Mouse (Mus musculus): ENCODE measurements around the gene Prrc2c. TPM values are rescaled to one million over a fixed set of nuclear protein-coding genes. Genes with fewer than 3 reads are reported as not detected.
"Not testable (repeated sequence)": the region's sequence is repeated elsewhere in the genome, so short reads cannot be mapped to it uniquely, and the experiment has no call there.

Prrc2c gene
- total RNA-seq, 2 experiments from 2014 or later: 113 to 126 TPM

DNA sequence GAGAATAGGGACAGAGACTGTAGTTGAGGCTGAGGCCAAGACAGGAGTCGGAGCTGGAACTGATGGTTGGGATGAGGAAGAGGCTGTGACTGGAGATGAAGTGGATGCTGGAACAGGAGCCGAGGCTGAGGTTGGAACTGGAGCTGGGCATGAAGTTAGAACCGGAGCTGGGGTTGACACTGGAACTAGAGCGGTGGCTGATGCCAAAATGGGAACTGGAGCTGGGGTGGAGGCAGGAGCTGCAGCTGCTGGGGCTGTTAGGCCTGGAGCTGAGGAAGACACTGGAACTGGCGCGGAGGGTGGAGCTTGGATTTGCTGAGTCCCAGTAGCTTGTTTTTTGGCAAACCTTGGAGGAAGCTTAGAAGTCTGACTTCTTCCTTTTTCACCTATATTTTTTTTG, 42.5 kb downstream of the Prrc2c start:
- no peak for DNase-seq
- intact Hi-C loops (cut with DNase I): no loop called here

DNA sequence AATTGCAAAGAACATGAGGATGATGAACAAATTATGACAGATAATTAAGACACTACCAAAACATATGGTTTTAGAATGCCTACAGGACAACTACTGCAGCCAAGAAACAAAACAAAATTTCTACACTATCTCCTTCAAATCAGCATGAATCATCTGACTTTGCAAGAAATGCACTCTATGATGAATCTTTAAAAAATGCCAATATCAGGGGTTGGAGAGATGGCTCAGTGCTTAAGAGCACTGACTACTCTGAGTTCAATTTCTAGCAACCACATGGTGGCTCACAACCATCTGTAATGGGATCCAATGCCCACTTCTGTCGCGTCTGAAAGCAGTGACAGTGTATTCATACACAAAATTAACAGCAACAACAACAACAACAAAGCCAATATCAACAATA, 46.6 kb downstream of the Prrc2c start:
- no peak for DNase-seq
- intact Hi-C loops (cut with DNase I): no loop called here

DNA sequence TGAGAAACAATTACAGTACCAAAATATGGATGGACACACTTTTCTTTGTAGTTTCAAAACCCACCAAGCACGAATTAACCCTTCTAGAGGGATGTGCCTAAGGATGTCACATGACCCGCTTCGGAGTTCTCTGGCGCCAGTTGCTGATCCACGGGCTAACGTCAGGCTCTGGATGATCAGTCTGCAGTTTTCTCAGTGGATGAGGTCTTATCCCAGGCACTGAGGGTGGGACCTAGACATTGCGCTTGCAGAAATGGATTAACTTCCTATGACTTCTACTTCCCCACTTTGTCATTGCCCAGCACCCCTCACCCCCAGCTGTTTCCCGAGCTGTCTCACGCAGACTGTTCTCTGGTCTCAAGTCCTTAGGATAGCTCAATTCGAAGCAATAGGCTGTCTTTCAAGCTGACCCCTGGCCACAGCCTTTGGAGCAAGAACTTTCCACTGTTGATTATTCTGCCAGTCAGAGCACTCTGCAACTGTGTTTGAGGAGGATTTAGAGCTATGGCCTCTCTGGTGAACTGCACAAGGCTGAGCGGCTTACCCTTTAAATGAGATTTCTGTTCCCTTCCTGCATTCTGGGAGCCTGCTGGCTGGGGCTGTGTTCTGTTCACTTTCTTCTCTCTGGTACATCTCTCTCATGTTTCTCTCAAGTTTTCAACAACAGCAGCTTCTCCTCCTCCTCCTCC, 74.7 kb downstream of the Prrc2c start:
- DNase-seq: peak in 1 of 2 experiments; percentile 24
- intact Hi-C loops (cut with DNase I): loop anchor here (1.0 kb wide), 2 partner anchors 115 to 307 kb away; no protein-coding TSS in a partner anchor

DNA sequence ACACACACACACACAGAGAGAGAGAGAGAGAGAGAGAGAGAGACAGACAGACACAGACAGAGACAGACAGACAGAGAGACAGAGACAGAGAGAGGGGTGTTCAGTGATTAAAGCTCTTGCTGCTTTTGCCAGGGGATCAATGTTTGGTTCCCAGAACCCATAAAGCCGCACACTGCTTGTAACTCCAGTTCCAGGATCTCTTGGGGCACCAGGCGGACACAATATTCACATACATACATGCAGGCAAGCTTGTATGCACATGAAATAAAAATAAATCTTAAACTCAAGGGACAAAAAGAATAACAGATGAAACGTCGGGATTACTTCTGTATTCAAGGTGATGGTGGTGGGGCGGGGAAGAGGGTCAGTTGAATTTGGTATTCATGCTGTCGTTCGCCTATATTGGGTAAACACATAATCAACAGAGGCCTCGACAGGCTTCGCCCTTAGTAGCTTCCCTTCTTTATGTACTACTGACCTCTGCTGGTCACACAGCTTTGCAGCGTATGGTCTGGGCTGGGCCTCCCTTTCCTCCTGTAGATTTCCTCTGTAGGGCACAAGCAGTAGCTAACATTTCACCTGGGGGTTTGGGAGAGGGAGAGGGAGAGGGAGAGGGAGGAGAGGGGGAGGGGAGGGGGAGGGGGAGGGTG, 75.4 kb downstream of the Prrc2c start:
- intact Hi-C loops (cut with DNase I): loop anchor here (1.0 kb wide), 2 partner anchors 115 to 307 kb away; no protein-coding TSS in a partner anchor
- DNase-seq: peak; percentile 82 to 85

DNA sequence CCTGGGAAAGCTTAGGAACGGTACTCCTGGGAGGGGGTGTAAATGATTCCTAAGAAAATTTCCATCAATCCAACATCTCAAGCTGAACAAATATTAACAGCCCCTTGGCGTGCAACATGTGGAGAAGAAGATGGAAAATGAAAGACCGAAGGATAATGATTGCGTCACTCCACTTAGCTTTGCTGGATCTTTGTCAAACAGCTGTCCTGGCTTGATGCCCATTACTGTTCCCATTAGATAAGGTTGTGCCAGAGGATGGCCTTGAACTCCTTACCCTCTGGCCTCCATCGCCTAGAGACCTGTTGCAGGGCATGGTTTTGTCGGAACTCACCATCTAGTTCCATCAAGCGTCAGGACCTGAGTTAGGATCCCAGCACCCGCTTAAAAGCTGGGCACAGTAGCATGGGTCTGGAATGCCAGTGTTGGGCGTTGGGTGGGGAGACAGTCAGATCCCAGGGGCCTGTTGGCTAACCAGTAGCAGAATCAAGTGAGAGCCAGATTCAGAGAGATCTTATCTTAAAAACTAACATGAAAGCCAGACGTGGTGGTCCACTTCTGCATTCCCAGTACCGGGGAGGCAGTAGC, 80.0 kb downstream of the Prrc2c start:
- peak in 1 of 2 experiments; percentile 34 for DNase-seq
- intact Hi-C loops (cut with DNase I): no loop called here

DNA sequence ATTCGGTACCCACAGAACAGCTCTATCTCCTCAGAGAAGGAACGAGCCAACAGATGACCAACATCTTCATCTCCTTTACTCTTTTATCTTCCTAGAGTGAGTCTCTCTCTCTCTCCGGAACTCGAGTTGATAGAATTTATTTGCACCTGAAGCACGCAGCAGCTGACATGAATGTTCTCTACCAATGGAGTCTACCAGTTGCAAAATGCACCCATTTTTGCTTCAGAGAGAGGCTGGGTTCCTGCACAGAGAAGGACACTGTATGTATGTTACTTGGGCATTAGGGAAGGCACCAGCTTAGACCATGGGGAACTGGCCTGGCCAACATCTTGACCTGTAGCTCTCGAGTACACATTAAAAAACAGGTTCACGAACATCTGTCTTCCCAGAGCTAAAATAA, 82.2 kb downstream of the Prrc2c start, which contains the start of gene Myocos:
TSS of gene Myocos (minus strand) at position 101 of the 400 bp plus-strand sequence.
- intact Hi-C loops (cut with DNase I): no loop called here
- no peak for DNase-seq

DNA sequence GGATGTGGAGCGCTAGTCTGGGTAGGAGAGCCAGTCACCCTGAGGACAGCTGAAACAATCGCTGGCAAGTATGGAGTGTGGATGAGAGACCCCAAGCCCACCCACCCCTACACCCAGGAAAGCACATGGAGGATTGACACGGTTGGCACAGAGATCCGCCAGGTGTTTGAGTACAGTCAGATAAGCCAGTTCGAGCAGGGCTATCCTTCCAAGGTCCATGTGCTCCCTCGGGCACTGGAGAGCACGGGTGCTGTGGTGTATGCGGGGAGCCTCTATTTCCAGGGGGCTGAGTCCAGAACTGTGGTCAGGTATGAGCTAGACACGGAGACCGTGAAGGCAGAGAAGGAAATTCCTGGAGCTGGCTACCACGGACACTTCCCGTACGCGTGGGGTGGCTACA, 91.9 kb downstream of the Prrc2c start:
- no peak for DNase-seq
- intact Hi-C loops (cut with DNase I): no loop called here

DNA sequence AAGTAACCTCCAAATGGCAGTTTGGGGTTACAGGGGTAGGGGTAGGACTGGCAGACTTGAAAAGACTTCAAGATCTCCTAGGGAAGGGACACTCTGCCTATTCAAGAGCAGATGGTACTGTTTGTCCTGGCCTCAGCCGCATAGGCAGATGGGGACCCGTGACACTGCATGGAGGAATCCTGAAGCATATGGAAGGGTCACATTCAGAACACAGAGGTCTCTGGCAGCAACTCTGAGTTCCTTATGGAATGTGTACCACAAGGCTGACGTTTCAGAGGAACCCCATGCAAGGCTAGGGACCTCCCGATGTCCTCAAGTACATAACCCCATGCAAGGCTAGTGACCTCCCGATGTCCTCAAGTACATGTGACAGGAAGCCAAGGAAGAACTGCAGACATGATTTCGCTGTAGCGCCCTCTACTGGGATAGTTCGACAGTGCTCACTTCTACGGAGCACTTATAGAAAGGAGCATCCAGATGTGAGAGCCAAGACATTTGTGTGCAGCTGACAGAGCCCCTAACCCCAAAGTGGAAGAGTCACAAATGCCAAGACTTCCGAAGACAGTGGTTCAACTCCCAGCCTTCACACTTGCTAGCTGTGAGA, 94.2 kb downstream of the Prrc2c start:
- DNase-seq: no peak
- intact Hi-C loops (cut with DNase I): no loop called here

DNA sequence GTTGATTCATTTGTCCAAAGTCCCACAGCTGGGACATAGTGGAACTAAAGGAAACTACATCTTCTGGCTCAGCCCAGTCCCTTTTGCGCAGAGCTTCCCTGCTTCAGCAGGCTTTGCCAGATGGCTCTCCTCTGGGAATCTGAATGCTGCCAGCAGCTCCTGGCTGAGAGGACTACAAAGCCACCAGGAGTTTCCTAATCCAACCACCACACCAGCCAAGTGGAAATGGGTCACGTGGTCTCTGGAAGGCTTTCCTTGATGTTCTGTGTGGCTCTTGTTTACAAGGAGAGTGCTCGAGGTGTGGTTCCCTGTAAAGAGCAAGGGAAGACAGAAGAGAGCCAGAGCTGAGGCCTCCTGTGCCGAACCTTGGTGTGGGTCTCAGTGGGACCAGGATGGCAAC, 96.6 kb downstream of the Prrc2c start:
- DNase-seq: peak; percentile 76 to 79
- intact Hi-C loops (cut with DNase I): no loop called here

DNA sequence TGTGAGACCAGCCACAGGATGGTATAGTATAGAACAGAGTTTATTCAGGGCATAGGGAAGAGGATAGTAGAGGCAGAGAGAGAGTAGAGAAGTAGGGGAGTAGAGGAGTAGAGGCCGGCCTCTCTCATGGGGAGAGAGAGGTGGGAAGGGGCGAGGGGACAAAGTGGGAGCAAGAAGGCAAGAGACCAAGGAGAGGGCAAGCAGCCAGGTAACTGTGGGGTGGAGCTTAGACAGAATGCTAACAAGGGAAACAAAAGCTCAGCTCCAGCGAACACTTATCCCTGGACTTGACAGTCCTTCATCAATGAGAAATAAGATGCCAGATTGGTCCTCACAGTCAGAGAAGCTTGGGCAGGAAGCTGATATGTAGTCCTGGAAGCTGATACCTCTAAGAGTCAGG, 97.8 kb downstream of the Prrc2c start:
- no peak for DNase-seq
- intact Hi-C loops (cut with DNase I): no loop called here

DNA sequence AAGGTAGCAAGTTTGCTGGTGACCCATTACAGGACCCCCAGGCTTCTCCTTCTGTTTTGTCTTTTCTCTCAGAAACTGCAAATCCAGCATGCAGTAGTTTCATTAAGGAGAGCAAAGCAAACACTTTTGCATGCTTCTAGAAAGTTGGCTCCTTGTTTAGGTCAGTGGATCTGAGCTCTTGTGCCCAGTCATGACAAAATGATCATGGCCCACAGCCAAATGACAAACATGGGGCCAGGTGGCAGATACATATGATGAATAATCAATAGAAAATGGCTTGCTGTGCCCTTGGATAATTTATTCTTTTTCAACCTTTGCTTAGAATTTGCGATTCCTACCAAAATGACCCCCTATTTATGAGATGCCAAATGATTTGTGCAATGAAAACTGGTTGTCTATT, 100.5 kb downstream of the Prrc2c start:
- intact Hi-C loops (cut with DNase I): no loop called here
- no peak for DNase-seq

DNA sequence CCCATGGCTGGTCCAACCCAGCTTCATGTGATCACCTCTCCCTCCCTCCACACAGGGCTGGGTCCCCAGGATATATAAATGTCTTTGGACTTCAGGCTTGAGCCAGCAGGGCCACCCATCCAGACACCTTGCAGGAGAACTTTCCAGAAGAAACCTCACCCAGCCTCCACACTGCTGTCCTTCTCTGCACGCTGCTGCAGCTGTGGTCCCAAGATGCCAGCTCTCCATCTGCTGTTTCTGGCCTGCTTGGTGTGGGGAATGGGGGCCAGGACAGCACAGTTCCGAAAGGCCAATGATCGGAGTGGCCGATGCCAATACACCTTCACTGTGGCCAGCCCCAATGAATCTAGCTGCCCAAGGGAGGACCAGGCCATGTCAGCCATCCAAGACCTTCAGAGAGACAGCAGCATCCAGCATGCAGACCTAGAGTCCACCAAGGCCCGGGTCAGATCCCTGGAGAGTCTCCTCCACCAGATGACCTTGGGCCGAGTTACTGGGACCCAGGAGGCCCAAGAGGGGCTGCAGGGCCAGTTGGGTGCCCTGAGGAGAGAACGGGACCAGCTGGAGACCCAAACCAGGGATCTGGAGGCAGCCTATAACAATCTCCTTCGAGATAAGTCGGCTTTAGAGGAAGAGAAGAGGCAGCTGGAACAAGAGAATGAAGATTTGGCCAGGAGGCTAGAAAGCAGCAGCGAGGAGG, 101.2 kb downstream of the Prrc2c start, which contains the start of gene Myoc:
TSS of gene Myoc (plus strand) at position 105 of the 700 bp plus-strand sequence.
- DNase-seq: peak; percentile 17 to 38
- intact Hi-C loops (cut with DNase I): no loop called here

DNA sequence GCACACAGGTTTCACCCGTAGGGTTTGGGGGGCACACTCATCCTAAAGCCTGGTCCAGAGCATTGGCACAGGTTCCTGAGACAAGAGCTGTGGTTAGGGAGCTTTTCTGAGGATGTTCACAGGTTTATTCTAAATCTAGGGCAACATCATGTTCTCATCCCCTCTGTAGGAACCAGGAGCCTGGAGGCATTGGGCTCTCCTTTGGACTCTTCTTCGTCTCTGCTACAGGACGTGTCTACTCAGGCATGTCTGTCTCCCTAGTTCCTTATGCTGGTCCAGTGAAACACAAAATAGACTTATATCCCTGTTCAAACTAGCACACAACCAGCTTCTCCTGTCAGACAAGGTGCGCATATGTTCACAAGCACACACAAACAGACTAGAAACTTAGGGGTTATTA, 101.8 kb downstream of the Prrc2c start:
- DNase-seq: no peak
- intact Hi-C loops (cut with DNase I): no loop called here

DNA sequence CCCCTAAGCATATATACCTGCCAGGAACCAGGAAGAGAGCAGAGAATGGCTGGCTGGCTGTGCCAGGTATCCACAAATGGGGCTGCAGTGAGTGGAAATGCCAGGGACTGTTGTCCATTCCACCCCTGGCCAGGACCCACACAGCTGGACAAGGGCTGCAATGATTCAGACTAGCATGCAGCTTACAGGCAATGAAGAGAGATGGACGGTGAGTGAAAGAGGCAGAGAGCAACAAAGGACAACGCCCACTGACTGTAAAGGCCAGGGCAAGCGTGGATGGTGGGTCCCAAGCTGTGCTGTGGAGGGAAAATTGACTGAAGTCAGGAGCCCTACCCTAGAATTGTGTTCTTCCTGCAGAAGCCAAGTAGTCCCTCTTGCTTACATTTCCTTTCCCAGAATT, 103.8 kb downstream of the Prrc2c start:
- intact Hi-C loops (cut with DNase I): no loop called here
- DNase-seq: no peak

DNA sequence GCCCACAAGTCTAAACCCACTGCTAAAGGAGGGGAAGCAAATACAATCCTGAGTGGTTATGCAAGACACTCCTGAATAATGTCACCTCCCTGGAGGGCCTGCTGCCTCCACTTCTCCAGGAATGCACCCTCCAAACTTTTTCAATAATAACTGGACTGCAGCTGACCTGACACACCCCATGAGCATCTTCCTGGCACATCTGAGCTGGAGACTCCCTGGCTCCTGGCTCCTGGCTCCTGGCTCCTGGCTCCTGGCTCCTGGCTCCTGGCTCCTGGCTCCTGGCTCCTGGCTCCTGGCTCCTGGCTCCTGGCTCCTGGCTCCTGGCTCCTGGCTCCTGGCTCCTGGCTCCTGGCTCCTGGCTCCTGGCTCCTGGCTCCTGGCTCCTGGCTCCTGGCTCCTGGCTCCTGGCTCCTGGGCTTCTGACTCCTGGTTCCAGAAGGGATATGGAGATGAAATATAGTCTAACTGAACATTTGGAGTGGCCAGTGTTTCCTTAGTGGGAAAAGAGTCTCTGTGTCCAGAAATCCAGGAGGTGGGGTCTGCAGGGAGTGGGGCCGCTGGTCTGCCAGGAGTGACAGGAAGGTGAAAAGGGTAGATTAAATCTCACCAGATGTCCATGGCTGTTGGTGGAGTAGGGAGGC, 104.9 kb downstream of the Prrc2c start:
- intact Hi-C loops (cut with DNase I): not testable (repeated sequence)
- DNase-seq: peak; percentile 31 to 36

DNA sequence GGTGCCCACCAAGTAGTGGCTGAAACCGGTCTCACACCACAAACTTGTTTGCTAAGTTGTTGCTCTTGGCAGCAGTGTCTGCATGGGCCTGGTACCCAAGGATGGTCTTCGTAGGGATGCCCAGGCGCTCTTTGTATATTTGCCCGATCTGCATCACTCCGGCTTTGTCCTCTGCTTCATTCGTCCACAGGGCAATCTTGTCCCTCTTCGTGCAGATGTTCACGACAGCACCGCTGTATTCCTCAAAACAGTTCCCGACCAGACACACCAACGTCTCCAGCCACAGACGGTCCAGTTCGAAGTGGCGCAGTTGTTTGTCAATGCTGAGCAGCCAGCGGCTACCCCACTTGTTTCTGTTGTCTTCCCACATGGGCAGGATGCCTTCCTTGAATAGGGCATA, 112.0 kb downstream of the Prrc2c start:
- DNase-seq; intact Hi-C loops (cut with DNase I): not testable (repeated sequence)

DNA sequence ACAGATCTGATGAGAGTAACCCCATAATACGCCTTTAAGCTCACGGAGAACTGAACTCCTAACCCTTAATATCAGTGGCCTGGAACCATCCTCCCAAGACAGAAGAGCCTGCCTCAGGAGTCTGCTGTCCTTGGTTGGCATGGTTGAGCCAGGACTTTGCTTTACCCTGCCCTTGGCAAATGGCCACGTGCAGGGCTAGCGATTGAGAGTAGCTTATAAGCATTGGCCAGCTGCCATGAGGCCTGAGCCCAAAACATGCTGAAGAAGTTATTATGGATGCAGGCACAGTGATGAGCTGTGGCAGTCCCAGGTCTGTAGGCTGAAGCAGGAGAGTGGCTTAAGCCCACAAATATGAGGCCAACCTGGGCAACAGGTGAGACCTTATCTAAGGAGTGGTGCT, 112.5 kb downstream of the Prrc2c start:
- intact Hi-C loops (cut with DNase I); DNase-seq: not testable (repeated sequence)

DNA sequence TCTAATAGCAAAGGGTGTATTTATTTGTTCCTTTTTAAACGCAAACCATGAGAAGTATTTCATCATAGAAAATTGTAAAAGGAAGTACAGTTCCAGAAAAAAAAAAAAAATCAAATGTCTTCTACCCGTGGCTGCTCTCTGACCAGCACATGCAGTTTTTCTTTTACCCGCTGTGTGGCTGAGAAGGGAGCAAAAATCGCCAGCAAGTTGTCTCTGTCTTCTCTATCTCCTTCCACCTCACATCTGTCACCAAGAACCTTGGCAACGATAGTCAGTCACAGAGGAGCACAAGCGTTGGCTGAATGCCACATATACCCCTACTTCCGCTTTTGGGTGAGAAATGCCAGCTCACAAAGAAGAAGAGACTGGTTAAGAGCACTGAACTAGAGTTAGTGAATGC, 115.1 kb downstream of the Prrc2c start:
- intact Hi-C loops (cut with DNase I): no loop called here
- DNase-seq: peak in 1 of 2 experiments; percentile 19

DNA sequence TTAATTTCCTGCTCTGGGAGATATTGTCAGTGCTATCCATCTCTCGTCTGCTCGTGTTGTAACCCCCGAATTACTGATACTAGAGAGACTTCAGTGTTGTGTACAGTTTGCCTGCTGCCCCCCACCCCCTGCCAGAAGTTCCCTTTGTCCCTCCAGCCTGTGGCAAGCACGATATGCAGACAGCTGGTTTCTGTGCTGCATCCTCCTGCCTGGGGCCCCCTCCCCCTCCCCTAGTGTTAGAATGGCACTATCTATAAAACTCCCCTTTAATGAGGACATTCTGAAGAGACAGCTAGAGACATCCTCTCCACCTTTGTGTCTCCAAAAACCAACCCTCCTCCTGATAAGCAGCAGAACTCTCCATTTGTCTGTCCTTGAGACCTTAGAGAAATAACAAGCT, 116.5 kb downstream of the Prrc2c start:
- intact Hi-C loops (cut with DNase I): no loop called here
- DNase-seq: no peak

Data from heart, postnatal 10 days (tissue).